Mouse (Mus musculus): ENCODE measurements around the gene Coro6.

Gene Coro6

GRCm38 (mm10) chr11:77512891-77513810 is 50.9 kb downstream of the Coro6 start:
- DNase-seq (ENCODE audit: low spot score in 2 of 2), result peak; percentile 66 to 75

GRCm38 (mm10) chr11:77513811-77514170 is 51.6 kb downstream of the Coro6 start:
- DNase-seq (ENCODE audit: low spot score in 2 of 2), result no peak

GRCm38 (mm10) chr11:77514281-77514831 is 52.1 kb downstream of the Coro6 start:
- peak in 1 of 2 experiments; percentile 31 for DNase-seq (ENCODE audit: low spot score in 2 of 2)

GRCm38 (mm10) chr11:77514832-77515636 is 52.8 kb downstream of the Coro6 start, which contains the start of gene Abhd15:
Gene Abhd15, plus strand, starts transcription at chr11:77515121.
- peak in 1 of 2 experiments; percentile 53 for DNase-seq (ENCODE audit: low spot score in 2 of 2)

GRCm38 (mm10) chr11:77515637-77516552 is 53.7 kb downstream of the Coro6 start, which contains the start of gene Trp53i13:
Gene Trp53i13, minus strand, starts transcription at chr11:77515980.
- no peak for DNase-seq (ENCODE audit: low spot score in 2 of 2)

GRCm38 (mm10) chr11:77516553-77517425 is 54.6 kb downstream of the Coro6 start:
- no peak for DNase-seq (ENCODE audit: low spot score in 2 of 2)

- DNase-seq (ENCODE audit: low spot score in 2 of 2), result no peak
These were observed 56.0 kb downstream of the Coro6 start for GRCm38 (mm10) chr11:77518051-77518798.

- DNase-seq (ENCODE audit: low spot score in 2 of 2), result peak in 1 of 2 experiments; percentile 31
These were observed 56.8 kb downstream of the Coro6 start, which contains the start of gene Gm10392 for GRCm38 (mm10) chr11:77519043-77519442. Gene Gm10392, minus strand, starts transcription at chr11:77519198.

Data from spleen, postnatal 14 days (tissue).